Mouse (Mus musculus) macrophage (primary cell): ENCODE measurements around the gene Wdr38. TPM values are rescaled to one million over a fixed set of nuclear protein-coding genes. Genes with fewer than 3 reads are reported as not detected.

Experiments
- H3K27ac ChIP-seq: fragments of 350-480 bp; formaldehyde crosslinking; 2 replicates; pipeline ENCODE4 v1.9.0; 2021
- H3K36me3 ChIP-seq: fragments of 350-480 bp; formaldehyde crosslinking; 2 replicates; pipeline ENCODE4 v1.9.0; 2021; ENCODE audit errors: inconsistent target
- H3K4me3 ChIP-seq: fragments of 350-480 bp; formaldehyde crosslinking; 2 replicates; pipeline ENCODE4 v1.9.0; 2021; ENCODE audit errors: inconsistent target
- H3K79me2 ChIP-seq: fragments of 350-480 bp; formaldehyde crosslinking; 2 replicates; pipeline ENCODE4 v1.9.0; 2021; ENCODE audit errors: inconsistent target
- WGBS: methylation state at CpG from one replicate; pipeline ENCODE4 v1.1.7; 2026; ENCODE audit warnings: inconsistent platforms; ENCODE audit not compliant: missing documents; 5-methylcytosine and 5-hydroxymethylcytosine counted together
- polyA plus RNA-seq: library from polyadenylated mRNA; stranded (reverse); fragments of 250-400 nt; gene quantifications from 3 replicates; pipeline ENCODE4 v1.2.4, GENCODE M21; 2018; ENCODE audit warnings: inconsistent platforms

Wdr38 gene
- polyA plus RNA-seq, 1 experiment from 2014 or later = 0.66 TPM

DNA sequence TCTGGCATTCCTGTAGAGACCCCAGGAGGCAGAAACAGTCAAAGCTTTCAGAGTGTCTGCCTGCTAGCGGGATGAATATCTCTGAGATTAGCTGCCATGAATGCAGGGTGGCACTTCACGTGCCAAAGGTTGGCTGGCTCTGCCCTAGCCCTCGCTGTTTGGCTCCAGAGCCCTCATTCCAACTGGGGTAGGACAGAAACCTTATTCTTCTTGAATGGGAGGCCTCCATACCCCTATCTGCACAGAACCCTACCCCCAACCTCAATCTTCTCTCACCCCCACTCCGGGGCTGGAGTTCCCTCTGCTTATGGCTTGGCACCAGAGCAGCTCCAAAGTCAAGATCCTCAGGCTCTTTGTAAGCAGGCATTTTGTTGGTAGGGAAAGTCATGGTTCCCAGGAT, 19.4 kb upstream of the Wdr38 start:
- Histone ChIP-seq H3K27ac (no peak overlapping the region), H3K4me3 (no peak overlapping the region), H3K36me3 (no peaks in the 10 kb centered on the region), H3K79me2 (no peaks in the 10 kb centered on the region)
- WGBS = 92% methylated on average over 4 of the region's 4 CpGs

DNA sequence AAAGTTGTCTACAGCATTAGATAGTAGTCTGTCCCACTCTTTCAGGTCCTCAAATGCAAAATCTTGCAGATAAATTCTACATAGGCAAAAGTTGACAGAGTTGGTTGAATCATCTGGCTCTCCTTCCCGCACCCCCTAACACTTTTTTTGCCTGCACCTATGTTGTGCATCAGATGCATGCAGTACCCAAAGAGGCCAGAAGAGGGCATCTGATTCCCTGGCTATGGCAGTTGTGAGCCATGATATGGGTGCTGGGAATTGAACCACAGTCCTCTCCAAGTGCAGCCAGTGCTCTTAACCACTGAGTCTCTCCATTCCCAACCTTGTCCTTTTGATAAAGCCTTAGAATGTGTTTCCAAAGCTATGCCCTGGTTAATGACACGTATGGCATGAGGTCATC, 13.8 kb upstream of the Wdr38 start:
- no peaks in the 10 kb centered on the region for H3K36me3 ChIP-seq
- 93% methylated on average over 2 of the region's 2 CpGs for WGBS
- no peak overlapping the region for H3K4me3 ChIP-seq
- H3K79me2 ChIP-seq = no peaks in the 10 kb centered on the region
- H3K27ac ChIP-seq = no peak overlapping the region

DNA sequence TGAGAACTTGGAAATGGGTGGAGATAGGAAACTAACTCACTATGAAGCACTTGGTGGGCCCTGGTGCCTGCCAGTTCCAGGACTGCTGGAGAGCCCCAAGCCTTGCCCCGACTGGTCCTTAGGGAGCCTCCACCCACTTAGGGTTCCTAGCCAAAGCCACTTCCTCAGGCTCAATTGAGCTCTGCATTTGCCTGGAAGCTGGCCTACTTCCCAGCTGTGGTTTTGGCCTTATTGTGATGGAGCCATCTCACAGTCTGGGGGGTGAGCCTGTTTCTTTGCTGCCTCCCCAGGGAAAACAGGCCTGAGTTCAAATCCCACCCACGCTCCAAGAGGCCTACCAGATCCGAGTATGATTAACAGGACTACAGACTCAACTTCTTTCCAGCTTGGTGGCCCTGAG, 10.7 kb upstream of the Wdr38 start:
- Histone ChIP-seq H3K27ac (no peak overlapping the region), H3K36me3 (no peaks in the 10 kb centered on the region), H3K79me2 (no peaks in the 10 kb centered on the region), H3K4me3 (no peak overlapping the region)
- 69% methylated on average over 3 of the region's 3 CpGs for WGBS

GRCm38 (mm10) chr2:38987371-38987770, 9.9 kb upstream of the Wdr38 start:
- H3K79me2 ChIP-seq = no peaks in the 10 kb centered on the region
- 57% methylated on average over 1 of the region's 1 CpGs for WGBS
- no peak overlapping the region for H3K4me3 ChIP-seq
- no peaks in the 10 kb centered on the region for H3K36me3 ChIP-seq
- no peak overlapping the region for H3K27ac ChIP-seq

DNA sequence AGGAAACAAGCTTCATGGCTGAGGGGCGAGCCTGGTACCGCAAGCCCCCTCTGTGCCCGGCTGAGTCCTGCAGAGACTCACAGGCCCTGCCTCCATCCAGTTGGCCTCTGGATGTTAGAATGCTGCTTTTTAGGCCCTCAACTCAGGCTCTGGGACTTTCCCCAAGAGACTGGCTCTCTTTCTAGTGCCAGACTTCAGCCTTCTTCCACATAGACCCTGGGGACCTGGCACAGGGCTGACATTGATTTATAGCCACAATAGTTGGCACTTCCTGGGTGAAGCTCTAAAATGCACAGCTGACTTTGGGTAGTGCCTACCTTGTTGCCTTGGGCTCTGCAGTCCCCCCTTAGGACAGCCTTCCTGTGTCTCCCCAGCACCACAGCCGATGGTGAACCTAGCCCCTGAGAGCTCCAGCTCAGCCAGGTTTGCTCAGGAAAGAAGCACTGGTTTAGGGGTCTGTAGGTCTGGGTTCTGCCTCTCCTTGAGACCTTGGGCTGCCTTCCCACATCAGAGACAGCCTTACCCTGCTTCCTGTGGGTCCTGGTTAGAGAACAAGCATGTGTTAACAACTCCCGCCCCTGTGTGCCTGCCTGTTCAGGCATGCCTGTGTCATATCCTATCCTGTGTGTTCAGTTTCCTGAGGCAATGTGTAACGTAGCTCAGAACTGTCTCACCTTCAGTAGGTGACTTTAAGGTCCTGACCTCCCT, 9.3 kb upstream of the Wdr38 start:
- 77% methylated on average over 6 of the region's 6 CpGs for WGBS
- H3K4me3 ChIP-seq = no peak overlapping the region

GRCm38 (mm10) chr2:38988929-38989328, 8.3 kb upstream of the Wdr38 start:
- Histone ChIP-seq H3K4me3 (no peak overlapping the region), H3K27ac (no peak overlapping the region), H3K79me2 (no peaks in the 10 kb centered on the region), H3K36me3 (no peaks in the 10 kb centered on the region)
- WGBS = 94% methylated on average over 2 of the region's 2 CpGs

More for the DNA sequence above, 9.3 kb upstream of the Wdr38 start:
- no peaks in the 10 kb centered on the region for H3K79me2 ChIP-seq
- H3K27ac ChIP-seq = no peak overlapping the region
- no peaks in the 10 kb centered on the region for H3K36me3 ChIP-seq

DNA sequence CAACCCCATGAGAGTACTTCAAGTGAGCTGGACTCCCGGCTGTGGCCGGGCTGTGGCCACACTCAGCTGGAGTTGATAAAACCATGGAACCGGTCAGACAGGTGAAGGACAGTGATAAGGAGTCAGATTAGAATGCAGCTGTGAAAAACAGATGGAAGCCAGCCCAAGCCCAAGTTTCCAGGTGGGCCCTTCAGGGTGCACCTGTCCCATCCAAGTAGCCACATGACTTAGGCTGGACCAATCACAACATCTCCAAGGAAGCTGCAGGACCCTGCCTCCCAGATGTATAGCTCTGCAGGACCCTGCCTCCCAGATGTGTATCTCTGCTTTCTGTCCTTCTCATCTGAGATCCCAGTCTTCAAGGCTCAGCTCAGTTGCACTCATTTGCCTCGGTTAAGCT, 5.3 kb upstream of the Wdr38 start:
- no peaks in the 10 kb centered on the region for H3K36me3 ChIP-seq
- H3K4me3 ChIP-seq = no peak overlapping the region
- no peak overlapping the region for H3K27ac ChIP-seq
- no peaks in the 10 kb centered on the region for H3K79me2 ChIP-seq
- 90% methylated on average over 4 of the region's 4 CpGs for WGBS

GRCm38 (mm10) chr2:38992452-38992851, 4.8 kb upstream of the Wdr38 start:
- no peak overlapping the region for H3K27ac ChIP-seq
- 80% methylated on average over 4 of the region's 4 CpGs for WGBS
- H3K79me2 ChIP-seq = no peaks in the 10 kb centered on the region
- H3K4me3 ChIP-seq = no peak overlapping the region
- H3K36me3 ChIP-seq = no peaks in the 10 kb centered on the region

DNA sequence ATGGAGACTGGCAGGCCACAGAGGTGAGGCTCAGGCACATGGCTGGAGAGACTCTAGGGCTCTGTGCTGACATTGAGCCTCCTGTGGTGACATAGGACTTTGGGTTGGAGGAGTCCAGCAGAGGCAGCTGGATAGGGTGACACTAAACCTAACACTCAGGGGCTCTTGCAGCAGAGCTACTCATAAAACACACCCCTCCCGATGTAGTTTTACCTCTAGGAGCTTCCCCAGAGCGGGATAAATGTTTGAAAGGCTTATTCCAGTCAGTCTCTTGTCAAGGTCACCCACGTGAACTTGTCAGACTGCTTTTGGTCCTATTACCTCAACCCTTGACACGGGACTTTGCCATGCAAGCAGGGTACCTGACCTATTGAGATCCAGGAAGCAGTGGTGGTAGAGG, 2.1 kb downstream of the Wdr38 start:
- Histone ChIP-seq H3K36me3 (peaks cover 29% of the 10 kb centered on the region), H3K4me3 (no peak overlapping the region), H3K79me2 (peaks cover 24% of the 10 kb centered on the region), H3K27ac (no peak overlapping the region)
- 77% methylated on average over 4 of the region's 4 CpGs for WGBS

- 80% methylated on average over 8 of the region's 8 CpGs for WGBS
- Histone ChIP-seq H3K36me3 (peaks cover 29% of the 10 kb centered on the region), H3K79me2 (peaks cover 27% of the 10 kb centered on the region), H3K4me3 (no peak overlapping the region), H3K27ac (no peak overlapping the region)
Observed at GRCm38 (mm10) chr2:38999910-39000586, 2.8 kb downstream of the Wdr38 start.

- H3K4me3 ChIP-seq = no peak overlapping the region
- peaks cover 29% of the 10 kb centered on the region for H3K36me3 ChIP-seq
- peaks cover 31% of the 10 kb centered on the region for H3K79me2 ChIP-seq
- no peak overlapping the region for H3K27ac ChIP-seq
- 96% methylated on average over 4 of the region's 4 CpGs for WGBS
Observed at GRCm38 (mm10) chr2:39000587-39000919, 3.3 kb downstream of the Wdr38 start.

DNA sequence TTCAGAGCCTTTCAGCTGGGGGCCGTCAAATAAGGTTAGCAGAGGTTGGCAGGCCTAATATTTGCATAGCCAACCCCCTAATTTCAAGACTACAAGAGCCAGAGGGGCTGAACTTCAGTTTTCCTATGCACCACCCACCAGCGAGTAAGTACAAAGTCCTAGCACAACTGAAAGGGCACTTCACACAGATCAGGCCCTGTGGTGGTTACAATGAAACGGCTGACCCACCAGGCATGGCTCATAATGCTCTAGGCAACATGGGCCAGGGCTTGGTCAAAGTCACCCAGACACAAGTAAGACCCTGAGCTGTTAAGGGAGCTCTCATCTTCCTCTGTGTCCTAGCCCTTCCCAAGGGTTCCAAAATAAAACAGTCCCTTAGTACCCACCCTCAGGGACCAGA, 4.6 kb downstream of the Wdr38 start:
- H3K4me3 ChIP-seq = no peak overlapping the region
- H3K27ac ChIP-seq = no peak overlapping the region
- WGBS = 93% methylated on average over 3 of the region's 3 CpGs
- peaks cover 44% of the 10 kb centered on the region for H3K79me2 ChIP-seq
- peaks cover 29% of the 10 kb centered on the region for H3K36me3 ChIP-seq

GRCm38 (mm10) chr2:39003106-39003505, 5.8 kb downstream of the Wdr38 start:
- H3K27ac ChIP-seq = no peak overlapping the region
- 37% methylated on average over 8 of the region's 8 CpGs for WGBS
- peaks cover 49% of the 10 kb centered on the region for H3K79me2 ChIP-seq
- peaks cover 29% of the 10 kb centered on the region for H3K36me3 ChIP-seq
- no peak overlapping the region for H3K4me3 ChIP-seq

GRCm38 (mm10) chr2:39003512-39003911, 6.2 kb downstream of the Wdr38 start:
- Histone ChIP-seq H3K27ac (peak overlapping the region; percentile 59; the same call in 1 of the 2 replicates), H3K79me2 (peaks cover 52% of the 10 kb centered on the region), H3K36me3 (peaks cover 29% of the 10 kb centered on the region), H3K4me3 (peak overlapping the region; percentile 79; the same call in 1 of the 2 replicates)
- 55% methylated on average over 5 of the region's 5 CpGs for WGBS

GRCm38 (mm10) chr2:39004372-39004771, 7.1 kb downstream of the Wdr38 start:
- peaks cover 61% of the 10 kb centered on the region for H3K79me2 ChIP-seq
- WGBS = 3% methylated on average over 11 of the region's 11 CpGs
- H3K36me3 ChIP-seq = peaks cover 29% of the 10 kb centered on the region

More at GRCm38 (mm10) chr2:39004372-39004771, 7.1 kb downstream of the Wdr38 start:
- peak overlapping the region; percentile 79 for H3K4me3 ChIP-seq
- H3K27ac ChIP-seq = peak overlapping the region; percentile 59
